Mouse (Mus musculus) forebrain, embryonic 13.5 days (tissue): ENCODE results near the gene Col18a1. TPM values are rescaled to one million over a fixed set of nuclear protein-coding genes. Genes with fewer than 3 reads are reported as not detected.

Experiments
- ATAC-seq: fragments of 200-750 bp; cut with Nextera tagmentation; 2 replicates; pipeline ENCODE4 v1.8.0; 2017
- H3K27ac ChIP-seq: fragments of 300-500 bp; sonication (generic); 2 replicates; pipeline ENCODE4 v1.5.1; 2015; ENCODE audit warnings: inconsistent platforms, mild to moderate bottlenecking, moderate library complexity
- H3K27me3 ChIP-seq: fragments of 300-500 bp; sonication (generic); 2 replicates; pipeline ENCODE4 v1.6.1; 2015; ENCODE audit warnings: mild to moderate bottlenecking, inconsistent platforms
- H3K36me3 ChIP-seq: fragments of 300-500 bp; sonication (generic); 2 replicates; pipeline ENCODE4 v1.6.1; 2015; ENCODE audit warnings: mild to moderate bottlenecking, inconsistent platforms; ENCODE audit not compliant: poor library complexity, severe bottlenecking
- H3K4me1 ChIP-seq: fragments of 300-500 bp; sonication (generic); 2 replicates; pipeline ENCODE4 v1.6.1; 2015; ENCODE audit warnings: inconsistent platforms
- H3K4me2 ChIP-seq: fragments of 300-500 bp; sonication (generic); 2 replicates; pipeline ENCODE4 v1.6.1; 2015; ENCODE audit warnings: inconsistent platforms, mild to moderate bottlenecking, moderate library complexity
- H3K4me3 ChIP-seq: fragments of 300-500 bp; sonication (generic); 2 replicates; pipeline ENCODE4 v1.5.1; 2015; ENCODE audit warnings: mild to moderate bottlenecking, inconsistent platforms
- H3K9ac ChIP-seq: fragments of 300-500 bp; sonication (generic); 2 replicates; pipeline ENCODE4 v1.6.1; 2015; ENCODE audit warnings: mild to moderate bottlenecking, inconsistent platforms
- H3K9me3 ChIP-seq: fragments of 300-500 bp; sonication (generic); replicated peaks from 2 replicates; pipeline ENCODE4 v1.6.1; 2016; ENCODE audit warnings: inconsistent platforms
- WGBS: fragments of 180-500 bp; shearing (Covaris S2); methylation state at CpG from one replicate; pipeline ENCODE4 v1.1.7; 2015; 5-methylcytosine and 5-hydroxymethylcytosine counted together
- polyA plus RNA-seq: library from polyadenylated mRNA; unstranded; fragments of >200 nt; fragmentation: Nextera tagmentation; extraction: Ambion mirVana; gene quantifications from 2 replicates; pipeline ENCODE4 v1.2.1, GENCODE M21; 2015

Col18a1 gene
- polyA plus RNA-seq, 1 experiment from 2014 or later, result 35.5 TPM

DNA sequence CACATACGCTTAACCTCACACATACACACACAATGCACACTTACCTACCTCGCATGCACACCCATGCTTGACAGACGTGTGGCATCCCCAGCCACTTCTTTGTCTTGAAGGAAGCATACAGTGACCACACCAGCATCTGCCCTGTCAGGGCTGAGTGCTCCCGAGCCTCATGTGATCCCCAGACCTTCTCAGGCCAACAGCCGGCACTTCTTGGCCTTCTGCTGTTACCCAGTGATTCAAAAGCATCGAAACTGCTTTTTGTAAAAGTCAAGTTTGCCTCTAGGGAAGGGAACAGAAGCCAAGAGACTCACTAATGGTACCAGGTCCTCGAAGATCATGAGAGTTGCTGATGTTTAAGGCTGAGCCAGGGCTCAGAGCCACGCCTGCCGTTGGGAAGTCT, 33.9 kb upstream of the Col18a1 start:
- 89% methylated on average over 9 of the region's 9 CpGs for WGBS
- H3K36me3 ChIP-seq, result no peaks in the 10 kb centered on the region
- no peaks in the 10 kb centered on the region for H3K27me3 ChIP-seq
- no peaks in the 10 kb centered on the region for H3K9me3 ChIP-seq
- no peak overlapping the region for H3K9ac ChIP-seq
- no peak overlapping the region for H3K4me3 ChIP-seq
- ATAC-seq, result no peak
- no peak overlapping the region for H3K27ac ChIP-seq
- H3K4me2 ChIP-seq, result no peak overlapping the region
- H3K4me1 ChIP-seq, result no peaks in the 10 kb centered on the region

GRCm38 (mm10) chr10:77199229-77199628, 32.9 kb upstream of the Col18a1 start:
- no peak for ATAC-seq
- no peaks in the 10 kb centered on the region for H3K9me3 ChIP-seq
- H3K36me3 ChIP-seq, result no peaks in the 10 kb centered on the region
- WGBS, result 79% methylated on average over 2 of the region's 2 CpGs
- no peak overlapping the region for H3K27ac ChIP-seq
- no peak overlapping the region for H3K4me3 ChIP-seq
- H3K4me2 ChIP-seq, result no peak overlapping the region
- H3K27me3 ChIP-seq, result no peaks in the 10 kb centered on the region
- no peak overlapping the region for H3K9ac ChIP-seq
- H3K4me1 ChIP-seq, result no peaks in the 10 kb centered on the region

GRCm38 (mm10) chr10:77197469-77198209, 31.3 kb upstream of the Col18a1 start:
- Histone ChIP-seq H3K36me3 (no peaks in the 10 kb centered on the region), H3K9ac (no peak overlapping the region), H3K4me3 (no peak overlapping the region), H3K9me3 (no peaks in the 10 kb centered on the region), H3K27me3 (no peaks in the 10 kb centered on the region), H3K4me1 (no peaks in the 10 kb centered on the region), H3K27ac (no peak overlapping the region), H3K4me2 (no peak overlapping the region)
- no peak for ATAC-seq
- WGBS, result 13% methylated on average over 9 of the region's 9 CpGs

DNA sequence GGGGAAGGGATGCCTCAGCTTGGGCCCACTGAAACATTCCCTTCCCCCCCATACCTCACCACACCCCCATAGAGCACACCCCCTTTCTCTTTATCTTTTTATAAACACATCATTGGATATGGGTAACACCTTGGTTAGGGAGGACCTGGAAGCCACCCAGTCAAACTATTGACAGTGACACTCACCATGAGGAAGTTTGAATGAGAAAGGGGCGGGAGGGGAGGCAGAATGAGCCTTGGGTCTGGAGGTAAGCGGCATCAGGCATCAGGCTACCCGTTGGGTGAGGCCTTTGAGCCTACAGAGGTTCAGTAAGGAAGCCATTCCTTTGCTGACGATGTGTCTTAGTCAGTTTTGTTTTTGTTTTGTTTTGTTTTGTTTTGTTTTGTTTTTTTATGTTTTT, 30.3 kb upstream of the Col18a1 start:
- no peak overlapping the region for H3K4me3 ChIP-seq
- no peak overlapping the region for H3K27ac ChIP-seq
- H3K9ac ChIP-seq, result no peak overlapping the region
- ATAC-seq, result no peak
- H3K27me3 ChIP-seq, result no peaks in the 10 kb centered on the region
- no peaks in the 10 kb centered on the region for H3K36me3 ChIP-seq
- H3K4me2 ChIP-seq, result no peak overlapping the region
- no peaks in the 10 kb centered on the region for H3K9me3 ChIP-seq
- peaks cover 1% of the 10 kb centered on the region for H3K4me1 ChIP-seq
- 83% methylated on average over 4 of the region's 4 CpGs for WGBS

DNA sequence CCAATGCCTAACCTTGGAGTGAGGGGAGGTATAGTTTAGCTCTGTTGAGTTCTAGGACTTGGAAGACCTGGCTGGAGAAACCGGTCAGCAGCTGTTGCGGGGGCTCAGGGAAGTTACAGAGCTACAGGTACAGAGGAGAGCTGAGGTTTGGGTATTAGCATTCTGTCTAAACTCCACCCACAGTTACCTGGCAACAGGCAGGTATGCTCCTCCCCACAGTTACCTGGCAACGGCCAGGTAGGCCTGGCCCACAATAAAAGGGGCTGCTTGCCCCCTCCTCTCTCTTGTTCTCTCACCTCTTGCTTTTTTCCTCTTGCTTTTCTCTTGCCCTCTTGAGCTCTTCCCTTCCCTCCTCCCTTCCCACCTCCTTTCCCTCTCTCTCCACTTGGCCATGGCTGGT, 29.8 kb upstream of the Col18a1 start:
- Histone ChIP-seq H3K9ac (no peak overlapping the region), H3K27me3 (no peaks in the 10 kb centered on the region), H3K36me3 (no peaks in the 10 kb centered on the region), H3K4me1 (peaks cover 7% of the 10 kb centered on the region), H3K9me3 (no peaks in the 10 kb centered on the region), H3K27ac (no peak overlapping the region), H3K4me2 (no peak overlapping the region), H3K4me3 (no peak overlapping the region)
- WGBS, result 96% methylated on average over 3 of the region's 3 CpGs
- no peak for ATAC-seq

DNA sequence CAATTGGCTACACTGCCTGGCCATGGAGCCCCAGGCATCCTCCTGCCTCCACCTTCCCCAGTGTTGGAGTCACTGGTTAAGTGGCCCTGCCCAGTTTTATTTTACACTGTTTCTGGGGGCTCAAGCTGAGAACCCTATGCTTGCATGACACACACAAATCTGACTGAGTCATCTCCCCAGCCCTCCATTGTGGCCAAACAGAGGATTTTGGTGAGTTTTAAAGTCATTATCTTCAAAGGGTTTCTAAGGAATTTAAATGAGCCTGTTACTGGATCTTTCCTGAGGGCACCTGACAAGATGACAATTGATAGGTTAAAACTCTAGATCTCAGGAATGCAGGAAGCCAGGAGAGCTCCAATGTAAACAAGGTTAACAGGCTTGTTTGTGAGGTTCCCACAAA, 27.1 kb upstream of the Col18a1 start:
- H3K27ac ChIP-seq, result no peak overlapping the region
- no peaks in the 10 kb centered on the region for H3K9me3 ChIP-seq
- H3K36me3 ChIP-seq, result no peaks in the 10 kb centered on the region
- peaks cover 14% of the 10 kb centered on the region for H3K4me1 ChIP-seq
- no peak for ATAC-seq
- no peak overlapping the region for H3K4me3 ChIP-seq
- no peak overlapping the region for H3K4me2 ChIP-seq
- H3K27me3 ChIP-seq, result no peaks in the 10 kb centered on the region
- H3K9ac ChIP-seq, result no peak overlapping the region

GRCm38 (mm10) chr10:77192745-77193144, 26.4 kb upstream of the Col18a1 start:
- no peak for ATAC-seq
- WGBS, result 86% methylated on average over 17 of the region's 17 CpGs
- no peaks in the 10 kb centered on the region for H3K27me3 ChIP-seq
- H3K36me3 ChIP-seq, result no peaks in the 10 kb centered on the region
- H3K4me3 ChIP-seq, result no peak overlapping the region
- peaks cover 14% of the 10 kb centered on the region for H3K4me1 ChIP-seq
- no peak overlapping the region for H3K27ac ChIP-seq
- no peak overlapping the region for H3K9ac ChIP-seq
- no peak overlapping the region for H3K4me2 ChIP-seq
- no peaks in the 10 kb centered on the region for H3K9me3 ChIP-seq

GRCm38 (mm10) chr10:77190967-77191915, 24.9 kb upstream of the Col18a1 start:
- H3K27me3 ChIP-seq, result no peaks in the 10 kb centered on the region
- no peak overlapping the region for H3K4me2 ChIP-seq
- no peak overlapping the region for H3K27ac ChIP-seq
- WGBS, result 19% methylated on average over 10 of the region's 10 CpGs
- no peaks in the 10 kb centered on the region for H3K36me3 ChIP-seq
- H3K9ac ChIP-seq, result no peak overlapping the region
- H3K9me3 ChIP-seq, result no peaks in the 10 kb centered on the region
- H3K4me3 ChIP-seq, result no peak overlapping the region
- H3K4me1 ChIP-seq, result peaks cover 14% of the 10 kb centered on the region
- ATAC-seq, result no peak

GRCm38 (mm10) chr10:77187427-77187826, 21.1 kb upstream of the Col18a1 start:
- WGBS, result 81% methylated on average over 7 of the region's 7 CpGs
- no peak overlapping the region for H3K27ac ChIP-seq
- H3K27me3 ChIP-seq, result no peaks in the 10 kb centered on the region
- H3K4me1 ChIP-seq, result peaks cover 14% of the 10 kb centered on the region
- H3K36me3 ChIP-seq, result no peaks in the 10 kb centered on the region
- no peak overlapping the region for H3K9ac ChIP-seq
- H3K9me3 ChIP-seq, result no peaks in the 10 kb centered on the region
- no peak overlapping the region for H3K4me3 ChIP-seq
- no peak overlapping the region for H3K4me2 ChIP-seq
- no peak for ATAC-seq

GRCm38 (mm10) chr10:77182804-77183331, 16.5 kb upstream of the Col18a1 start:
- Histone ChIP-seq H3K9ac (no peak overlapping the region), H3K4me2 (no peak overlapping the region), H3K9me3 (no peaks in the 10 kb centered on the region), H3K4me3 (no peak overlapping the region), H3K36me3 (no peaks in the 10 kb centered on the region), H3K27ac (no peak overlapping the region), H3K4me1 (no peaks in the 10 kb centered on the region), H3K27me3 (no peaks in the 10 kb centered on the region)
- no peak for ATAC-seq
- WGBS, result 76% methylated on average over 3 of the region's 3 CpGs

DNA sequence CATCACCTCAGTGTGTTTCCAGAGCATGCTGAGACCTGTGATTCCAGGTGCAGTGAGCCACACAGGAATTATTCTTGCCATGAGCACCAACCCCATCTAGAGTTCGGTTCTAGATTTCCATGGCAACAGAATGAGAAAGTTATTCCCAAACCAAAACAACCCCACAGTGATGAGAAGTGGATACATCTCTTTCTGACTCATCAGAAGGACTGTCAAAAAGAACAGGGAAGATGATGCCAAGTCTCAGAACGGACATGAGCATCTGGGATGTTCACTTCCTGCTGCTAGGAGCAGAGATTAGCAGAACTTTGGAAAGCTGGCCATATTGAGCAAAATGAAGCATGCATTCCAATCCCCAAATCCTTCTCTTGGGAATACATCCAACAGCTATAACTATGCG, 13.8 kb upstream of the Col18a1 start:
- H3K27me3 ChIP-seq, result no peaks in the 10 kb centered on the region
- no peak overlapping the region for H3K9ac ChIP-seq
- no peak for ATAC-seq
- 94% methylated on average over 3 of the region's 3 CpGs for WGBS
- H3K4me1 ChIP-seq, result no peaks in the 10 kb centered on the region
- H3K4me2 ChIP-seq, result no peak overlapping the region
- no peak overlapping the region for H3K27ac ChIP-seq
- no peak overlapping the region for H3K4me3 ChIP-seq
- H3K36me3 ChIP-seq, result no peaks in the 10 kb centered on the region
- no peaks in the 10 kb centered on the region for H3K9me3 ChIP-seq

GRCm38 (mm10) chr10:77178691-77179090, 12.3 kb upstream of the Col18a1 start:
- ATAC-seq, result no peak
- H3K4me2 ChIP-seq, result no peak overlapping the region
- 82% methylated on average over 7 of the region's 7 CpGs for WGBS

More at GRCm38 (mm10) chr10:77178691-77179090, 12.3 kb upstream of the Col18a1 start:
- Histone ChIP-seq H3K9me3 (no peaks in the 10 kb centered on the region), H3K9ac (no peak overlapping the region), H3K27ac (no peak overlapping the region), H3K4me1 (no peaks in the 10 kb centered on the region), H3K27me3 (no peaks in the 10 kb centered on the region), H3K4me3 (no peak overlapping the region), H3K36me3 (no peaks in the 10 kb centered on the region)
